Mouse (Mus musculus): ENCODE measurements around the gene Olfr723. TPM values are rescaled to one million over a fixed set of nuclear protein-coding genes. Genes with fewer than 3 reads are reported as not detected.
"Not testable (repeated sequence)": the region's sequence is repeated elsewhere in the genome, so short reads cannot be mapped to it uniquely, and the experiment has no call there.

The Olfr723 gene
- polyA plus RNA-seq (2012; ENCODE audit: insufficient read depth, insufficient read length, missing spikeins) = not detected in 2 replicates

DNA sequence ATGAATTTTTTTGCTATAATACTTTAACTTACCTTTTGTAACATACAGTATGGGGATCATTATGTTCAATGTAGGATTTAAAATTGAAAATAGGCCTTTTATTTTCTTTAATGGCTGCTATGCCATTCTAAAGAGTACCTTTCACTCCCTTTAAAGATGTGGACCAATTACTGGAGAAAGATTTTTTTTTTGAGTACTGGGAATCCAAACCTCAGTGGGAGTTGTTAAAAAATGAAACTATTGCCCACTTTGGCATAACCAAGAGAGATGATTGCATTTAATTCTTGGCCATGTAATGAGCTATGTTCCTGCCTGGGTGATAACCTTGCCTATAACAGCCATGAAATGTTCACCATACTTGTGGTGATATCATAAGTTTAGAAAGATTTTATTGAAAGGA lies at the start of gene Olfr723:
Gene Olfr723 (minus strand): TSS at position 101 of the 400 bp plus-strand sequence.
- not testable (repeated sequence) for H3K4me3 ChIP-seq (ENCODE audit: insufficient read depth, low read depth, low read length)

DNA sequence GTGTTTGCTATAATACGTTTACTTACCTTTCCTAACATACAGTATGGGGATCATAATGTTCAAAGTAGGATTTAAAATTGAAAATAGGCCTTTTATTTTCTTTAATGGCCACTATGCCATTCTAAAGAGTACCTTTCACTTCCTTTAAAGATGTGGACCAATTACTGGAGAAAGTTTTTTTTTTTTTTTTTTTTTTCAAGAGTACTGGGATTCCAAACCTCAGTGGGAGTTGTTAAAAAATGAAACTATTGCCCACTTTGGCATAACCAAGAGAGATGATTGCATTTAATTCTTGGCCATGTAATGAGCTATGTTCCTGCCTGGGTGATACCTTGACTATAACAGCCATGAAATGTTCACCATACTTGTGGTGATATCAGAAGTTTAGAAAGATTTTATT lies 31.6 kb upstream of the Olfr723 start, which contains the start of gene Olfr724:
Gene Olfr724 (minus strand): TSS at position 101 of the 400 bp plus-strand sequence.
- not testable (repeated sequence) for H3K4me3 ChIP-seq (ENCODE audit: insufficient read depth, low read depth, low read length); H3K27ac ChIP-seq (replicated peaks; ENCODE audit: low read depth, low read length); H3K4me1 ChIP-seq (ENCODE audit: control insufficient read depth, insufficient read depth, insufficient read length, low read length)

More for the DNA sequence above, at the start of gene Olfr723:
- not testable (repeated sequence) for H3K4me1 ChIP-seq (ENCODE audit: control insufficient read depth, insufficient read depth, insufficient read length, low read length); H3K27ac ChIP-seq (replicated peaks; ENCODE audit: low read depth, low read length)

DNA sequence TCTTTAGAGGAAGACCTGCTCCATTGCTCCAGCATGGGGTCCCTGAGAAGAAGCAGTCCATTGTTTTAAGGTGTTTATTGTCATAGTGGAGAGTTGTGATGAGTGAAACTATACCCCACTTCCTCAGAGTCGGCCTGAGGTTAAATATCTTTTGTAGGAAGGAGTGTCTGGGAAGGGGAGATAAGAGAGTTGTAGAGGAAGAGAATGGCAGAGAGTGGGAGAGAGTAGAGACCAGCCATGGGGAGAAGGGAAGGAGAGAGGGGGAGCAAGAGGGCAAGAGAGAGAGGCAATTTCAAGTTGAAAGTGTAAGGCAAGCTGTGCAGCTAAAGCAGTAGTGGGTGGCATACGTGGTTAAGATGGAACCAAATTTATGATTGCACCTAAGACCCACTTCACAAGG lies 24.3 kb upstream of the Olfr723 start:
- no peak overlapping the region for H3K4me3 ChIP-seq (ENCODE audit: insufficient read depth, low read depth, low read length)
- no peaks in the 10 kb centered on the region for H3K4me1 ChIP-seq (ENCODE audit: control insufficient read depth, insufficient read depth, insufficient read length, low read length)
- no peak overlapping the region for H3K27ac ChIP-seq (replicated peaks; ENCODE audit: low read depth, low read length)

DNA sequence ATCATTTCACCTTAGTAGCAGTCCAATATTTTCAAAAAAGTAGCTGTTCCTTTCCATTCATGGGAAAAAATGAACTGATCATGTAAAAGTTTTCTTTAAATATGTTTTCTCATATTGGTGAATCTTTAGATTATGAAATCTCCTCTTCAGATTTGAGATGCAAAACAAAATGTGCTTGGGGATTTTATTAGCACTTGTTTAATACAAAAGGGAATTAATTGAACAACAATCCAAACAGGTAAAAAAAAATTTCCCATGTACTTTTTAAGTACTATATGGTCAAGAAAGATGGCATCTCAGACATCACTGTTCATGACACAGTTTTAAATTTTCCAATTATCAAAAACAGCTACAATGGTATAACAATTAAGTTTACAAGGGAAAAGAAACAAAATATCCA lies 29.7 kb downstream of the Olfr723 start, which contains the start of gene Olfr722:
Gene Olfr722 (minus strand): TSS at position 101 of the 400 bp plus-strand sequence.
- Histone ChIP-seq H3K4me3 (ENCODE audit: insufficient read depth, low read depth, low read length) (no peak within 1 kb of the TSS), H3K4me1 (ENCODE audit: control insufficient read depth, insufficient read depth, insufficient read length, low read length) (no peaks in the 10 kb centered on the region), H3K27ac (replicated peaks; ENCODE audit: low read depth, low read length) (no peak within 1 kb of the TSS)

Other genes with a start within 250 kb of the Olfr723 start
- gene Armh4, start 148.4 kb downstream of the Olfr723 start, polyA plus RNA-seq (2012; ENCODE audit: insufficient read depth, insufficient read length, missing spikeins) = 0.25 and 0.44 TPM in 2 replicates
- not detected in 2 replicates for gene Olfr722, start 29.8 kb downstream of the Olfr723 start, polyA plus RNA-seq (2012; ENCODE audit: insufficient read depth, insufficient read length, missing spikeins)
- not detected in 2 replicates for gene Olfr724, start 31.5 kb upstream of the Olfr723 start, polyA plus RNA-seq (2012; ENCODE audit: insufficient read depth, insufficient read length, missing spikeins)
- not detected in 2 replicates for gene Olfr725, start 108.6 kb upstream of the Olfr723 start, polyA plus RNA-seq (2012; ENCODE audit: insufficient read depth, insufficient read length, missing spikeins)
- gene Olfr726, start 159.2 kb upstream of the Olfr723 start, polyA plus RNA-seq (2012; ENCODE audit: insufficient read depth, insufficient read length, missing spikeins) = not detected in 2 replicates
- not detected in 2 replicates for gene Olfr727, start 191.4 kb upstream of the Olfr723 start, polyA plus RNA-seq (2012; ENCODE audit: insufficient read depth, insufficient read length, missing spikeins)
- not detected in 2 replicates for gene Olfr728, start 210.9 kb upstream of the Olfr723 start, polyA plus RNA-seq (2012; ENCODE audit: insufficient read depth, insufficient read length, missing spikeins)
- gene Olfr729, start 221.1 kb upstream of the Olfr723 start, polyA plus RNA-seq (2012; ENCODE audit: insufficient read depth, insufficient read length, missing spikeins) = not detected in 2 replicates

Data from brown adipose tissue, adult 24 weeks (tissue).